In the genomic region with DNA sequence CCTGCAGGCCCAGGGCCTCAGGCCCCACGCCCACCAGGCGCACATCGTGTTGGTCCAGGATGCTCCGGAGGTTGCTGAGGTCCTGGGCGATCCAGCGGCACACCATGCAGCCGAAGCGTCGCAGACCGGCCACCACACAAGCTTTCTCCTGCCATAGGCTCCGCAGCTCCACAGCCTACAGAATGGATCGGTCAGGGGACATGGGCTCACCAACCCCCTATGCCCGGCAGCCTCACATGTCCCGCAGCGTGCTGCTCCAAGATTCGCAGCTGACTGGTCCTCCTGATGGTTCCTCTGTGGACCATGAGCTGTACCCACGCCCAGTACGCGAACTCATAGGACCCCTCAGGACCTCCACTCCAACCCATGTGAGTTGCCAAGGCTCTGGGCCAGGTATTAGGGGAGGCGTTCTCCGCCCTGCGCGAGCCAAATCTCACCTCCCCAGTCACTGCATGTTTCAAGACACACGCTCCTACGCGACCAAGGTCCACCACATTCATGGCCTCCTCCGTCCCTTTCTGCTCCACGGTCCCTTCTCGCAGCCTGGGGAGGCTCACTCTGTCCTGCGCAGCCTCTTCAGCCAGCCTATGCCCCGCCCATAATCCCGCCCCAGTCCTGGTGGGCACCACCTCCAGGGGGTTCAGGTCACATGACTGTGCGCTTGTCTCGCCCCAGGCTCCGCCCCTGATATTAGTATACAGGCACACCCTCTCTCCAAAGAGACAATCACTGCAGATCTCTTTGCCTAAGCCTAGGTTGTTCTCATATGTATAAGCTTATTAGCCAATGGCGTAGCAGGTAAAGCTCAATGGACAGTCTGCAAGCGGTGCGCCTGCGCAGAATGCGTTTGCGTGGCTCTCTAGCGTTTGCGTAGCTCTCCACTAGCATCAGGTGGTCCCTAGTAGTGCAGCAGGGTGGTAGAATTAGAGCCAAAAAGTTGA, we compare ENCODE assay signal across 8 mouse cellular contexts. TPM values are rescaled to one million over a fixed set of nuclear protein-coding genes. Genes with fewer than 3 reads are reported as not detected.
DNase-seq lines count a peak whose midpoint lies in the region; ATAC-seq and TF ChIP-seq lines count a peak whose summit lies in the region.

A gene (minus strand): TSS at position 630 of the 941 bp plus-strand sequence.

- ATAC-seq in limb, embryonic 14.5 days (ENCODE audit: low FRiP score, low read depth) = peak; percentile 98
- ATAC-seq in midbrain, embryonic 16.5 days = peak; percentile 96

- no peaks in the 10 kb centered on the region for H3K36me3 ChIP-seq in limb, embryonic 14.5 days (ENCODE audit: control insufficient read depth, insufficient read depth, low read length)
- H3K36me3 ChIP-seq in midbrain, embryonic 16.5 days (ENCODE audit: control insufficient read depth, insufficient read depth, low read length) = no peaks in the 10 kb centered on the region
- H3K36me3 ChIP-seq in splenic B cell, adult 2 months (ENCODE audit: control insufficient read depth, insufficient read depth, low read length, poor library complexity, severe bottlenecking) = no peaks in the 10 kb centered on the region

- peak within 1 kb of the TSS; percentile 65 for H3K9ac ChIP-seq in limb, embryonic 14.5 days (ENCODE audit: low read depth, low read length, severe bottlenecking)
- peak within 1 kb of the TSS; percentile 88 for H3K9ac ChIP-seq in midbrain, embryonic 16.5 days (ENCODE audit: low read depth, low read length)

- no peak within 1 kb of the TSS for H3K27ac ChIP-seq in bone marrow macrophage, adult 2 months (ENCODE audit: insufficient read depth, low read depth, low read length)
- H3K27ac ChIP-seq in embryonic fibroblast, embryonic 13.5 days (ENCODE audit: insufficient read depth, low read length) = no peak within 1 kb of the TSS
- peak within 1 kb of the TSS; percentile 68 for H3K27ac ChIP-seq in limb, embryonic 14.5 days (replicated peaks; ENCODE audit: low read depth, low read length)
- H3K27ac ChIP-seq in midbrain, embryonic 16.5 days (ENCODE audit: low read length) = peak within 1 kb of the TSS; percentile 77

- H3K9me3 ChIP-seq in limb, embryonic 14.5 days (ENCODE audit: control insufficient read depth, low read length) = no peaks in the 10 kb centered on the region
- no peaks in the 10 kb centered on the region for H3K9me3 ChIP-seq in midbrain, embryonic 16.5 days (replicated peaks; ENCODE audit: control insufficient read depth, low read length, poor library complexity, severe bottlenecking)

- TF ChIP-seq POLR2A in bone marrow macrophage, adult 2 months (IDR thresholded peaks at IDR 0.05; ENCODE audit: borderline replicate concordance, low read depth, low read length) = no peak
- TF ChIP-seq POLR2A in embryonic fibroblast, embryonic 13.5 days (IDR thresholded peaks at IDR 0.05; ENCODE audit: low read depth, low read length) = peak; percentile 98
- TF ChIP-seq POLR2A in limb, embryonic 14.5 days (IDR thresholded peaks at IDR 0.05; ENCODE audit: borderline replicate concordance, extremely low read depth, insufficient read depth, insufficient read length) = peak; percentile 23; the same call in 1 of the 2 replicates

- DNase-seq in B cell, adult 2 months = peak; percentile 81 to 85
- DNase-seq in heart, adult 8-10 months (ENCODE audit: low spot score) = peak; percentile 86
- DNase-seq in kidney, adult 8-10 months = peak; percentile 83 to 84
- DNase-seq in limb, embryonic 14.5 days (ENCODE audit: low spot score) = peak; percentile 92
- DNase-seq in splenic B cell, adult 2 months (ENCODE audit: low read depth, low spot score) = peak; percentile 93

- peak within 1 kb of the TSS; percentile 94 for H3K4me2 ChIP-seq in limb, embryonic 14.5 days (replicated peaks; ENCODE audit: low read depth, low read length, severe bottlenecking)
- H3K4me2 ChIP-seq in midbrain, embryonic 16.5 days (ENCODE audit: low read length) = peak within 1 kb of the TSS; percentile 96

- peak within 1 kb of the TSS; percentile 72 for H3K4me3 ChIP-seq in bone marrow macrophage, adult 2 months (ENCODE audit: insufficient read depth, low read length)
- peak within 1 kb of the TSS; percentile 54 for H3K4me3 ChIP-seq in embryonic fibroblast, embryonic 13.5 days (ENCODE audit: insufficient read depth, low read length)
- H3K4me3 ChIP-seq in limb, embryonic 14.5 days (replicated peaks; ENCODE audit: low read length) = peak within 1 kb of the TSS; percentile 58
- H3K4me3 ChIP-seq in midbrain, embryonic 16.5 days (ENCODE audit: low read depth, low read length) = peak within 1 kb of the TSS; percentile 58

- WGBS in limb, embryonic 14.5 days = 2% methylated on average over 42 of the region's 43 CpGs
- WGBS in midbrain, embryonic 16.5 days = 3% methylated on average over 43 of the region's 43 CpGs

- no peak for TF ChIP-seq CTCF in bone marrow macrophage, adult 2 months (IDR thresholded peaks at IDR 0.05; ENCODE audit: low read depth, low read length)
- no peak for TF ChIP-seq CTCF in embryonic fibroblast, embryonic 13.5 days (IDR thresholded peaks at IDR 0.05; ENCODE audit: borderline replicate concordance, insufficient read depth, low read length)

- H3K27me3 ChIP-seq in limb, embryonic 14.5 days (ENCODE audit: control insufficient read depth, insufficient read depth, low read length) = no peaks in the 10 kb centered on the region
- H3K27me3 ChIP-seq in midbrain, embryonic 16.5 days (ENCODE audit: control insufficient read depth, insufficient read depth, low read depth, low read length) = no peaks in the 10 kb centered on the region
- no peaks in the 10 kb centered on the region for H3K27me3 ChIP-seq in splenic B cell, adult 2 months (ENCODE audit: control insufficient read depth, insufficient read depth, low read length, poor library complexity, severe bottlenecking)

- H3K4me1 ChIP-seq in bone marrow macrophage, adult 2 months (ENCODE audit: control insufficient read depth, insufficient read depth, low read length) = peaks cover 6% of the 10 kb centered on the region
- no peaks in the 10 kb centered on the region for H3K4me1 ChIP-seq in embryonic fibroblast, embryonic 13.5 days (ENCODE audit: control insufficient read depth, insufficient read depth, low read length)
- H3K4me1 ChIP-seq in limb, embryonic 14.5 days (ENCODE audit: control insufficient read depth, insufficient read depth, low read length) = peaks cover 14% of the 10 kb centered on the region
- peaks cover 19% of the 10 kb centered on the region for H3K4me1 ChIP-seq in midbrain, embryonic 16.5 days (ENCODE audit: control insufficient read depth, insufficient read depth, low read length)

RNA-seq across cellular contexts. Expression of the gene that starts here (rescaled TPM):
- polyA plus RNA-seq in bone marrow macrophage, adult 2 months (2012; ENCODE audit: insufficient read depth, insufficient read length, missing spikeins) = 34.3 and 38.2 TPM in 2 replicates
- polyA plus RNA-seq in embryonic fibroblast, embryonic 13.5 days (2011; ENCODE audit: insufficient read length, low read depth, missing spikeins) = 13.2 and 13.7 TPM in 2 replicates
- total RNA-seq in heart, adult 8-10 months (2022) = 100 to 1,000 TPM in 2 of 4 experiments, 10 to 100 TPM in 2; 92.4 to 111 (median 101) TPM
- 24.3 and 33.6 TPM in 2 replicates for polyA plus RNA-seq in limb, embryonic 14.5 days (2012; rRNA removed)
- 48.0 and 51.8 TPM in 2 replicates for polyA plus RNA-seq in limb, embryonic 14.5 days (2014; fragmentation: Nextera tagmentation; extraction: Ambion mirVana)
- polyA plus RNA-seq in midbrain, embryonic 16.5 days (2015; fragmentation: Nextera tagmentation; extraction: Ambion mirVana) = 59.3 and 64.5 TPM in 2 replicates

Comparison
In these comparisons a context has a peak if more than half of its experiments do, and no peak if none do; other contexts are left out.
1. H3K27ac ChIP-seq: peak in limb, embryonic 14.5 days (single experiment) and midbrain, embryonic 16.5 days (single experiment); none in bone marrow macrophage, adult 2 months (single experiment) and embryonic fibroblast, embryonic 13.5 days (single experiment).
2. Peak in every context shown above with its lines, with median percentiles within 50 percentile points of each other: DNase-seq and H3K4me3 ChIP-seq.